Mouse (Mus musculus) CH12.LX (cell line): ENCODE measurements around the gene Tbata. TPM values are rescaled to one million over a fixed set of nuclear protein-coding genes. Genes with fewer than 3 reads are reported as not detected.

ENCODE experiments used
- DNase-seq: peaks from one replicate; pipeline ENCODE4 v3.0.0-alpha.2; 2013; ENCODE audit errors: extremely low read depth
- H3K27ac ChIP-seq: 2 replicates; pipeline ENCODE4 v1.5.1; 2012; ENCODE audit warnings: low read depth, mild to moderate bottlenecking, control low read depth, moderate library complexity; ENCODE audit not compliant: insufficient read depth
- H3K27me3 ChIP-seq: replicated peaks from 2 replicates; pipeline ENCODE3; 2012; ENCODE audit warnings: inconsistent platforms
- H3K36me3 ChIP-seq, 2 experiments: replicated peaks in 1 of 2; 2 replicates each; pipeline versions ENCODE3 to v1.6.1; 2012; ENCODE audit warnings: inconsistent platforms in 1 of 2, low read length in 1 of 2, mild to moderate bottlenecking in 1 of 2, mixed read lengths in 1 of 2, moderate library complexity in 1 of 2; ENCODE audit not compliant: control insufficient read depth in 1 of 2, insufficient read depth in 1 of 2
- H3K4me1 ChIP-seq, 2 experiments: 2 replicates each; pipeline ENCODE4 v1.6.1; 2012; ENCODE audit warnings: inconsistent platforms in 1 of 2, moderate library complexity in 1 of 2; ENCODE audit not compliant: insufficient read depth in 2 of 2, control insufficient read depth in 1 of 2
- H3K4me2 ChIP-seq: 2 replicates; pipeline ENCODE4 v1.6.1; 2012; ENCODE audit warnings: low read depth, mild to moderate bottlenecking, control low read depth; ENCODE audit not compliant: poor library complexity, insufficient read depth, severe bottlenecking
- H3K4me3 ChIP-seq, 3 experiments: fragments of 150-350 bp in 1 of 3; sonication (generic) in 1 of 3; replicated peaks in 1 of 3; 2 replicates each; pipeline versions ENCODE3 to v1.5.1; 2011 to 2012; ENCODE audit warnings: low read depth in 2 of 3, low read length in 2 of 3, mild to moderate bottlenecking in 2 of 3, moderate library complexity in 2 of 3, control low read depth in 1 of 3, improper control_type of control experiment in 1 of 3, inconsistent platforms in 1 of 3, mixed read lengths in 1 of 3; ENCODE audit not compliant: poor library complexity in 1 of 3
- H3K79me2 ChIP-seq: replicated peaks from 2 replicates; pipeline ENCODE4 v1.6.1; 2012; ENCODE audit warnings: mild to moderate bottlenecking, moderate library complexity; ENCODE audit not compliant: control insufficient read depth, poor library complexity, insufficient read depth, severe bottlenecking; ENCODE audit errors: extremely low read depth
- H3K9ac ChIP-seq: 2 replicates; pipeline ENCODE4 v1.6.1; 2012; ENCODE audit warnings: low read depth, mild to moderate bottlenecking, control low read depth, moderate library complexity; ENCODE audit not compliant: insufficient read depth
- H3K9me3 ChIP-seq: replicated peaks from 2 replicates; pipeline ENCODE3; 2012; ENCODE audit warnings: low read length, inconsistent platforms, mixed read lengths
- BHLHE40 ChIP-seq: IDR thresholded peaks from 2 replicates; pipeline ENCODE4 v1.6.1; 2011; ENCODE audit warnings: mild to moderate bottlenecking, low read depth, low read length, improper control_type of control experiment
- CHD2 ChIP-seq: IDR thresholded peaks from 2 replicates; pipeline ENCODE4 v1.6.1; 2011; ENCODE audit warnings: low read length, improper control_type of control experiment
- ELF1 ChIP-seq: IDR thresholded peaks from 2 replicates; pipeline ENCODE4 v1.6.1; 2014; ENCODE audit warnings: low read depth, mild to moderate bottlenecking, inconsistent platforms, low read length, improper control_type of control experiment
- ETS1 ChIP-seq: conservative IDR thresholded peaks from 2 replicates; pipeline ENCODE4 v1.6.1; 2012; ENCODE audit warnings: low read depth, mild to moderate bottlenecking, inconsistent platforms, low read length, improper control_type of control experiment, moderate library complexity
- GABPA ChIP-seq: IDR thresholded peaks from 2 replicates; pipeline ENCODE4 v1.6.1; 2012; ENCODE audit warnings: low read depth, low read length, improper control_type of control experiment, inconsistent platforms; ENCODE audit not compliant: insufficient replicate concordance
- IRF4 ChIP-seq: IDR thresholded peaks from 2 replicates; pipeline ENCODE4 v1.6.1; 2014; ENCODE audit warnings: low read depth, mild to moderate bottlenecking, inconsistent platforms, low read length, improper control_type of control experiment
- JUN ChIP-seq: IDR thresholded peaks from 2 replicates; pipeline ENCODE4 v1.6.1; 2011; ENCODE audit warnings: low read depth, mild to moderate bottlenecking, low read length, improper control_type of control experiment, moderate library complexity; ENCODE audit not compliant: insufficient read depth
- JUND ChIP-seq: conservative IDR thresholded peaks from 2 replicates; pipeline ENCODE4 v1.6.1; 2011; ENCODE audit warnings: low read depth, low read length, improper control_type of control experiment
- KAT2A ChIP-seq: IDR thresholded peaks from 2 replicates; pipeline ENCODE4 v1.6.1; 2012; ENCODE audit warnings: low read length, improper control_type of control experiment, inconsistent platforms; ENCODE audit not compliant: insufficient replicate concordance
- MXI1 ChIP-seq: IDR thresholded peaks from 2 replicates; pipeline ENCODE4 v1.6.1; 2011; ENCODE audit warnings: mild to moderate bottlenecking, low read depth, low read length, improper control_type of control experiment
- MYC ChIP-seq: IDR thresholded peaks from 2 replicates; pipeline ENCODE4 v1.6.1; 2011; ENCODE audit warnings: low read depth, mild to moderate bottlenecking, improper control_type of control experiment, low read length
- PAX5 ChIP-seq: IDR thresholded peaks from 2 replicates; pipeline ENCODE4 v1.6.1; 2012; ENCODE audit warnings: low read length, inconsistent platforms, mixed read lengths
- POLR2AphosphoS2 ChIP-seq: IDR thresholded peaks from 2 replicates; pipeline ENCODE4 v1.6.1; 2011; ENCODE audit warnings: low read depth, low read length, improper control_type of control experiment
- RAD21 ChIP-seq: IDR thresholded peaks from 2 replicates; pipeline ENCODE4 v1.6.1; 2011; ENCODE audit warnings: low read depth, mild to moderate bottlenecking, low read length, improper control_type of control experiment, moderate library complexity
- SMC3 ChIP-seq: IDR thresholded peaks from 2 replicates; pipeline ENCODE4 v1.6.1; 2011; ENCODE audit warnings: low read depth, low read length, improper control_type of control experiment
- USF1 ChIP-seq: IDR thresholded peaks from 2 replicates; pipeline ENCODE4 v1.6.1; 2014; ENCODE audit warnings: low read depth, mild to moderate bottlenecking, inconsistent platforms, low read length, improper control_type of control experiment
- USF2 ChIP-seq: conservative IDR thresholded peaks from 2 replicates; pipeline ENCODE4 v1.6.1; 2011; ENCODE audit warnings: low read depth, low read length, improper control_type of control experiment
- ZC3H11A ChIP-seq: IDR thresholded peaks from 2 replicates; pipeline ENCODE4 v1.6.1; 2012; ENCODE audit warnings: low read depth, mild to moderate bottlenecking, inconsistent platforms, low read length, improper control_type of control experiment
- ZKSCAN1 ChIP-seq: IDR thresholded peaks from 2 replicates; pipeline ENCODE4 v1.6.1; 2012; ENCODE audit warnings: low read depth, inconsistent platforms, low read length, improper control_type of control experiment, borderline replicate concordance
- ZNF384 ChIP-seq: IDR thresholded peaks from 2 replicates; pipeline ENCODE4 v1.6.1; 2012; ENCODE audit warnings: low read depth, low read length, improper control_type of control experiment, inconsistent platforms
- dilution Hi-C: fragments of 300-500 bp; cut with MboI; formaldehyde crosslinking; loops from 2 replicates; pipeline ENCODE4 v1.14.3; 2020; ENCODE audit warnings: low sequenced_read_pairs; ENCODE audit not compliant: extremely low pct_unique_long_range_greater_than_20kb, extremely low pct_ligation_motif_present
- in situ Hi-C: fragments of 300-500 bp; cut with MboI; formaldehyde crosslinking; loops from 3 replicates; pipeline ENCODE4 v1.14.3; 2019; ENCODE audit warnings: low sequenced_read_pairs, low pct_ligation_motif_present, low pct_unique_long_range_greater_than_20kb, mixed read lengths
- polyA plus RNA-seq: library from polyadenylated mRNA; unstranded; fragments of >175 nt; gene quantifications from 2 replicates; pipeline ENCODE4 v1.2.1, GENCODE M21; 2012; ENCODE audit warnings: low read depth; ENCODE audit not compliant: insufficient read length
- total RNA-seq, 2 experiments: library from RNA; depleted of rRNA; stranded (reverse); fragments of 300-350 nt in 1 of 2; fragments of >200 nt in 1 of 2; gene quantifications; 2 replicates each; pipeline ENCODE4 v1.2.3; 2012 to 2014

Gene Tbata
- total and polyA plus RNA-seq, 3 experiments = 0.17 to 0.73 TPM; not detected in 1

- Histone ChIP-seq H3K4me2 (no peak overlapping the region), H3K36me3 (no peaks in the 10 kb centered on the region), H3K9ac (no peak overlapping the region), H3K27me3 (no peaks in the 10 kb centered on the region), H3K9me3 (no peaks in the 10 kb centered on the region), H3K27ac (no peak overlapping the region), H3K4me3 (no peak overlapping the region), H3K4me1 (peaks cover 20 to 27% of the 10 kb centered on the region in 2 experiments), H3K79me2 (no peaks in the 10 kb centered on the region)
- in situ Hi-C loops (no loop called here), dilution Hi-C loops (no loop called here)
- no peak for DNase-seq
- no peak for TF ChIP-seq RAD21
- no peak for TF ChIP-seq CHD2
- no peak for TF ChIP-seq GABPA
- TF ChIP-seq BHLHE40 = no peak
- no peak for TF ChIP-seq MYC
- no peak for TF ChIP-seq USF1
- no peak for TF ChIP-seq PAX5
- TF ChIP-seq ZNF384 = no peak
- TF ChIP-seq JUN = no peak
- TF ChIP-seq USF2 = no peak
- TF ChIP-seq POLR2AphosphoS2 = no peak
- no peak for TF ChIP-seq ELF1
- no peak for TF ChIP-seq KAT2A
- TF ChIP-seq ZC3H11A = no peak
- no peak for TF ChIP-seq SMC3
- TF ChIP-seq IRF4 = no peak
- TF ChIP-seq ZKSCAN1 = no peak
- no peak for TF ChIP-seq JUND
- no peak for TF ChIP-seq MXI1
Observed at GRCm38 (mm10) chr10:61158594-61158993, 13.2 kb upstream of the Tbata start.

- Histone ChIP-seq H3K27ac (no peak overlapping the region), H3K9me3 (no peaks in the 10 kb centered on the region), H3K27me3 (no peaks in the 10 kb centered on the region), H3K4me1 (peaks cover 20 to 27% of the 10 kb centered on the region in 2 experiments), H3K4me2 (no peak overlapping the region), H3K9ac (no peak overlapping the region), H3K36me3 (no peaks in the 10 kb centered on the region), H3K4me3 (no peak overlapping the region), H3K79me2 (no peaks in the 10 kb centered on the region)
- in situ Hi-C loops (no loop called here), dilution Hi-C loops (no loop called here)
- DNase-seq = no peak
- no peak for TF ChIP-seq POLR2AphosphoS2
- no peak for TF ChIP-seq ETS1
Observed at GRCm38 (mm10) chr10:61160089-61160488, 11.7 kb upstream of the Tbata start.
